Mouse (Mus musculus): Measurements from ENCODE around the gene Ace3. TPM values are rescaled to one million over a fixed set of nuclear protein-coding genes. Genes with fewer than 3 reads are reported as not detected.

Ace3 gene
- polyA plus RNA-seq, 1 experiment from 2014 or later: not detected

- Histone ChIP-seq H3K27me3 (no peaks in the 10 kb centered on the region), H3K9me3 (no peaks in the 10 kb centered on the region), H3K4me3 (no peak overlapping the region), H3K27ac (replicated peaks) (no peak overlapping the region), H3K9ac (no peak overlapping the region), H3K36me3 (no peaks in the 10 kb centered on the region), H3K4me1 (replicated peaks) (no peaks in the 10 kb centered on the region), H3K4me2 (no peak overlapping the region)
- WGBS: 57% methylated on average over 17 of the region's 17 CpGs
- 0 out of 2 replicates have a peak, but pooled peaks have one; percentile 43 for ATAC-seq (ENCODE audit: low read depth)
These were observed 35.1 kb upstream of the Ace3 start for GRCm38 (mm10) chr11:105959355-105959754.

- no peak overlapping the region for H3K4me3 ChIP-seq
- no peak overlapping the region for H3K4me2 ChIP-seq
- H3K27ac ChIP-seq (replicated peaks): no peak overlapping the region
- no peak overlapping the region for H3K9ac ChIP-seq
- H3K4me1 ChIP-seq (replicated peaks): peaks cover 17% of the 10 kb centered on the region
- 78% methylated on average over 5 of the region's 5 CpGs for WGBS
- H3K36me3 ChIP-seq: no peaks in the 10 kb centered on the region
- peaks cover 39% of the 10 kb centered on the region for H3K27me3 ChIP-seq
- H3K9me3 ChIP-seq: no peaks in the 10 kb centered on the region
- ATAC-seq (ENCODE audit: low read depth): no peak
These were observed 29.8 kb upstream of the Ace3 start for GRCm38 (mm10) chr11:105964691-105965090.

GRCm38 (mm10) chr11:105966288-105966687, 28.2 kb upstream of the Ace3 start:
- no peak overlapping the region for H3K9ac ChIP-seq
- no peaks in the 10 kb centered on the region for H3K9me3 ChIP-seq
- no peak overlapping the region for H3K27ac ChIP-seq (replicated peaks)
- no peak overlapping the region for H3K4me3 ChIP-seq
- no peak for ATAC-seq (ENCODE audit: low read depth)
- H3K27me3 ChIP-seq: peaks cover 54% of the 10 kb centered on the region
- H3K4me1 ChIP-seq (replicated peaks): peaks cover 17% of the 10 kb centered on the region
- no peaks in the 10 kb centered on the region for H3K36me3 ChIP-seq
- H3K4me2 ChIP-seq: no peak overlapping the region
- 79% methylated on average over 4 of the region's 4 CpGs for WGBS

GRCm38 (mm10) chr11:105967741-105968574, 26.5 kb upstream of the Ace3 start, which contains the start of gene Ace:
TSS of gene Ace (plus strand) at chr11:105967945.
- peak within 1 kb of the TSS; percentile 97 for H3K4me2 ChIP-seq
- H3K27ac ChIP-seq (replicated peaks): 0 out of 2 replicates have a peak within 1 kb of the TSS, but pooled peaks have one; percentile 0
- peak within 1 kb of the TSS; percentile 59 for H3K4me3 ChIP-seq
- H3K36me3 ChIP-seq: no peaks in the 10 kb centered on the region
- H3K4me1 ChIP-seq (replicated peaks): peaks cover 17% of the 10 kb centered on the region
- H3K27me3 ChIP-seq: peaks cover 56% of the 10 kb centered on the region
- peak; percentile 74 for ATAC-seq (ENCODE audit: low read depth)
- H3K9ac ChIP-seq: peak within 1 kb of the TSS; percentile 77
- H3K9me3 ChIP-seq: no peaks in the 10 kb centered on the region
- WGBS: under 1% methylated on average over 70 of the region's 76 CpGs

GRCm38 (mm10) chr11:105968948-105969347, 25.5 kb upstream of the Ace3 start:
- WGBS: 52% methylated on average over 10 of the region's 10 CpGs
- Histone ChIP-seq H3K27ac (replicated peaks) (no peak overlapping the region), H3K9me3 (no peaks in the 10 kb centered on the region), H3K4me2 (peak overlapping the region; percentile 97; the same call in 1 of the 2 replicates), H3K9ac (no peak overlapping the region), H3K27me3 (peaks cover 56% of the 10 kb centered on the region), H3K4me3 (no peak overlapping the region), H3K36me3 (no peaks in the 10 kb centered on the region), H3K4me1 (replicated peaks) (peaks cover 17% of the 10 kb centered on the region)
- no peak for ATAC-seq (ENCODE audit: low read depth)

- 59% methylated on average over 1 of the region's 1 CpGs for WGBS
- H3K9me3 ChIP-seq: no peaks in the 10 kb centered on the region
- H3K9ac ChIP-seq: no peak overlapping the region
- H3K4me2 ChIP-seq: no peak overlapping the region
- no peak for ATAC-seq (ENCODE audit: low read depth)
- peaks cover 17% of the 10 kb centered on the region for H3K4me1 ChIP-seq (replicated peaks)
- H3K27me3 ChIP-seq: peaks cover 56% of the 10 kb centered on the region
- H3K27ac ChIP-seq (replicated peaks): no peak overlapping the region
- H3K4me3 ChIP-seq: no peak overlapping the region
- no peaks in the 10 kb centered on the region for H3K36me3 ChIP-seq
These were observed 25.0 kb upstream of the Ace3 start for GRCm38 (mm10) chr11:105969516-105969915.

GRCm38 (mm10) chr11:105974593-105974992, 19.9 kb upstream of the Ace3 start:
- WGBS: 92% methylated on average over 6 of the region's 6 CpGs
- no peak overlapping the region for H3K4me3 ChIP-seq
- no peak for ATAC-seq (ENCODE audit: low read depth)
- no peak overlapping the region for H3K27ac ChIP-seq (replicated peaks)
- H3K9me3 ChIP-seq: no peaks in the 10 kb centered on the region
- H3K4me1 ChIP-seq (replicated peaks): no peaks in the 10 kb centered on the region
- H3K27me3 ChIP-seq: peaks cover 18% of the 10 kb centered on the region
- H3K9ac ChIP-seq: no peak overlapping the region
- H3K36me3 ChIP-seq: no peaks in the 10 kb centered on the region
- H3K4me2 ChIP-seq: no peak overlapping the region

GRCm38 (mm10) chr11:105975050-105975449, 19.4 kb upstream of the Ace3 start:
- H3K9ac ChIP-seq: no peak overlapping the region
- H3K4me3 ChIP-seq: no peak overlapping the region
- no peak overlapping the region for H3K4me2 ChIP-seq
- H3K9me3 ChIP-seq: no peaks in the 10 kb centered on the region
- H3K27ac ChIP-seq (replicated peaks): no peak overlapping the region
- peaks cover 14% of the 10 kb centered on the region for H3K27me3 ChIP-seq
- 71% methylated on average over 3 of the region's 3 CpGs for WGBS
- no peaks in the 10 kb centered on the region for H3K36me3 ChIP-seq
- ATAC-seq (ENCODE audit: low read depth): no peak
- H3K4me1 ChIP-seq (replicated peaks): no peaks in the 10 kb centered on the region

GRCm38 (mm10) chr11:105975636-105976035, 18.8 kb upstream of the Ace3 start:
- ATAC-seq (ENCODE audit: low read depth): no peak
- H3K27ac ChIP-seq (replicated peaks): no peak overlapping the region

GRCm38 (mm10) chr11:105978232-105978631, 16.2 kb upstream of the Ace3 start:
- no peak for ATAC-seq (ENCODE audit: low read depth)
- H3K27ac ChIP-seq (replicated peaks): no peak overlapping the region
- H3K9ac ChIP-seq: no peak overlapping the region
- H3K4me3 ChIP-seq: no peak overlapping the region
- H3K27me3 ChIP-seq: 0 out of 2 replicates have a peak, but pooled peaks cover 4% of the 10 kb centered on the region
- no peaks in the 10 kb centered on the region for H3K9me3 ChIP-seq
- H3K4me1 ChIP-seq (replicated peaks): no peaks in the 10 kb centered on the region
- 89% methylated on average over 2 of the region's 2 CpGs for WGBS
- H3K36me3 ChIP-seq: no peaks in the 10 kb centered on the region
- H3K4me2 ChIP-seq: no peak overlapping the region

More at GRCm38 (mm10) chr11:105975636-105976035, 18.8 kb upstream of the Ace3 start:
- Histone ChIP-seq H3K9me3 (no peaks in the 10 kb centered on the region), H3K36me3 (no peaks in the 10 kb centered on the region), H3K4me3 (no peak overlapping the region), H3K27me3 (peaks cover 11% of the 10 kb centered on the region; the same call in 1 of the 2 replicates), H3K4me1 (replicated peaks) (no peaks in the 10 kb centered on the region), H3K4me2 (no peak overlapping the region), H3K9ac (no peak overlapping the region)
- WGBS: 90% methylated on average over 5 of the region's 5 CpGs

GRCm38 (mm10) chr11:105978634-105979033, 15.8 kb upstream of the Ace3 start:
- H3K27ac ChIP-seq (replicated peaks): no peak overlapping the region
- no peak overlapping the region for H3K9ac ChIP-seq
- H3K4me1 ChIP-seq (replicated peaks): no peaks in the 10 kb centered on the region
- H3K4me3 ChIP-seq: no peak overlapping the region
- WGBS: 67% methylated on average over 5 of the region's 5 CpGs
- H3K9me3 ChIP-seq: no peaks in the 10 kb centered on the region
- 0 out of 2 replicates have a peak, but pooled peaks cover 4% of the 10 kb centered on the region for H3K27me3 ChIP-seq
- H3K4me2 ChIP-seq: no peak overlapping the region
- H3K36me3 ChIP-seq: no peaks in the 10 kb centered on the region
- ATAC-seq (ENCODE audit: low read depth): no peak

- Histone ChIP-seq H3K4me1 (replicated peaks) (no peaks in the 10 kb centered on the region), H3K36me3 (no peaks in the 10 kb centered on the region), H3K27me3 (0 out of 2 replicates have a peak, but pooled peaks cover 4% of the 10 kb centered on the region), H3K9ac (no peak overlapping the region), H3K27ac (replicated peaks) (no peak overlapping the region), H3K4me2 (no peak overlapping the region), H3K9me3 (no peaks in the 10 kb centered on the region), H3K4me3 (no peak overlapping the region)
- ATAC-seq (ENCODE audit: low read depth): no peak
- 70% methylated on average over 4 of the region's 4 CpGs for whole genome bisulfite sequencing
These were observed 10.0 kb upstream of the Ace3 start for GRCm38 (mm10) chr11:105984452-105984851.
